Mouse (Mus musculus) G1E (cell line): ENCODE measurements around the gene Tmem230. TPM values are rescaled to one million over a fixed set of nuclear protein-coding genes. Genes with fewer than 3 reads are reported as not detected.
"Not testable (repeated sequence)": the region's sequence is repeated elsewhere in the genome, so short reads cannot be mapped to it uniquely, and the experiment has no call there.

Experiments used
- ATAC-seq: 2 replicates; pipeline ENCODE4 v1.8.0; 2016; ENCODE audit warnings: mild to moderate bottlenecking; ENCODE audit not compliant: insufficient number of reproducible peaks, poor library complexity, low FRiP score, severe bottlenecking; ENCODE audit errors: extremely low read depth
- DNase-seq: peaks from one replicate; pipeline ENCODE4 v3.0.0; 2012; ENCODE audit warnings: low spot score
- H3K27me3 ChIP-seq: 2 replicates; pipeline ENCODE4 v1.6.1; 2012; ENCODE audit warnings: mild to moderate bottlenecking, low read length, inconsistent platforms; ENCODE audit not compliant: insufficient read depth
- H3K36me3 ChIP-seq: replicated peaks from 2 replicates; pipeline ENCODE3; 2012; ENCODE audit warnings: mild to moderate bottlenecking, inconsistent platforms
- H3K4me1 ChIP-seq: 2 replicates; pipeline ENCODE4 v1.6.1; 2012; ENCODE audit warnings: low read depth, low read length, inconsistent platforms, mixed read lengths; ENCODE audit not compliant: insufficient read depth
- H3K4me3 ChIP-seq: 2 replicates; pipeline ENCODE4 v1.5.1; 2012; ENCODE audit warnings: low read depth, mild to moderate bottlenecking, inconsistent platforms, low read length, moderate library complexity, mixed read lengths
- H3K9me3 ChIP-seq: replicated peaks from 2 replicates; pipeline ENCODE4 v1.6.1; 2012; ENCODE audit warnings: inconsistent platforms
- CTCF ChIP-seq: IDR thresholded peaks from 2 replicates; pipeline ENCODE4 v1.5.1; 2012; ENCODE audit warnings: low read depth, low read length, inconsistent platforms, mixed read lengths
- GATA1 ChIP-seq: IDR thresholded peaks from 2 replicates; pipeline ENCODE4 v1.6.1; 2012; ENCODE audit warnings: borderline replicate concordance, low read length, inconsistent platforms, mixed read lengths
- GATA2 ChIP-seq: IDR thresholded peaks from 2 replicates; pipeline ENCODE4 v1.6.1; 2012; ENCODE audit warnings: low read depth, low read length, inconsistent platforms, borderline replicate concordance
- POLR2AphosphoS5 ChIP-seq: IDR thresholded peaks from 2 replicates; pipeline ENCODE4 v1.6.1; 2012; ENCODE audit warnings: low read depth, low read length, inconsistent platforms; ENCODE audit not compliant: insufficient replicate concordance
- TAL1 ChIP-seq: conservative IDR thresholded peaks from 2 replicates; pipeline ENCODE4 v1.6.1; 2012; ENCODE audit warnings: low read depth, low read length, inconsistent platforms, mixed read lengths
- polyA plus RNA-seq: library from polyadenylated mRNA; stranded (reverse); fragments of >175 nt; gene quantifications from 2 replicates; pipeline ENCODE4 v1.2.3, GENCODE M21; 2012
- total RNA-seq, 2 experiments: library from RNA; stranded (forward) in 1 of 2; stranded (reverse) in 1 of 2; fragments of 200-1000 nt in 1 of 2; fragments of >200 nt in 1 of 2; fragmentation: Nextera tagmentation in 1 of 2; gene quantifications; 2 replicates each; pipeline ENCODE4 v1.2.3; 2014 to 2017

Gene Tmem230
- total and polyA plus RNA-seq, 3 experiments = 37.1 to 113 (median 41.6) TPM

DNA sequence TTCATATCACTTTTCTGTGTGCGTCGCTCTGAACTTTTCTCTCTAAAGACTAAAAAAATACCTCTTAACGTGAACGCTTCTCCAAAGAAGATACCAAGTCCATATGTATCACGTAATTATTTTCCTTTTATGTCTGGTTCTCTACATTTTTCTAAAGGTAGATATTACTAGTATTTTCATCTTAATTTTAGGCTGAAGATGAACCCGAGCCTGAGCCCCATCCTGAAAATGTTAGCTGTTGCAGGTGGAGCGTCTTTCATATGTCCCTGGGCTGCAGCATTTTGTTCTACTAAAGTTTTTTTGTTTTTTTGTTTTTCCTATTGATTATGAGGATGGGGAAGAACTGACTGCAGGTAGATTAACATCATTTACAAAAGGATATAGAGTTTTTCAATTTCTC is 6.0 kb upstream of the Tmem230 start:
- ATAC-seq (no peak), DNase-seq (no peak)
- TF ChIP-seq POLR2AphosphoS5 (no peak), GATA2 (no peak), CTCF (no peak), TAL1 (no peak), GATA1 (no peak)
- H3K4me1 ChIP-seq = peaks cover 24% of the 10 kb centered on the region
- no peaks in the 10 kb centered on the region for H3K9me3 ChIP-seq
- H3K4me3 ChIP-seq = peak overlapping the region; percentile 74
- H3K36me3 ChIP-seq = peaks cover 34% of the 10 kb centered on the region
- H3K27me3 ChIP-seq = no peaks in the 10 kb centered on the region

DNA sequence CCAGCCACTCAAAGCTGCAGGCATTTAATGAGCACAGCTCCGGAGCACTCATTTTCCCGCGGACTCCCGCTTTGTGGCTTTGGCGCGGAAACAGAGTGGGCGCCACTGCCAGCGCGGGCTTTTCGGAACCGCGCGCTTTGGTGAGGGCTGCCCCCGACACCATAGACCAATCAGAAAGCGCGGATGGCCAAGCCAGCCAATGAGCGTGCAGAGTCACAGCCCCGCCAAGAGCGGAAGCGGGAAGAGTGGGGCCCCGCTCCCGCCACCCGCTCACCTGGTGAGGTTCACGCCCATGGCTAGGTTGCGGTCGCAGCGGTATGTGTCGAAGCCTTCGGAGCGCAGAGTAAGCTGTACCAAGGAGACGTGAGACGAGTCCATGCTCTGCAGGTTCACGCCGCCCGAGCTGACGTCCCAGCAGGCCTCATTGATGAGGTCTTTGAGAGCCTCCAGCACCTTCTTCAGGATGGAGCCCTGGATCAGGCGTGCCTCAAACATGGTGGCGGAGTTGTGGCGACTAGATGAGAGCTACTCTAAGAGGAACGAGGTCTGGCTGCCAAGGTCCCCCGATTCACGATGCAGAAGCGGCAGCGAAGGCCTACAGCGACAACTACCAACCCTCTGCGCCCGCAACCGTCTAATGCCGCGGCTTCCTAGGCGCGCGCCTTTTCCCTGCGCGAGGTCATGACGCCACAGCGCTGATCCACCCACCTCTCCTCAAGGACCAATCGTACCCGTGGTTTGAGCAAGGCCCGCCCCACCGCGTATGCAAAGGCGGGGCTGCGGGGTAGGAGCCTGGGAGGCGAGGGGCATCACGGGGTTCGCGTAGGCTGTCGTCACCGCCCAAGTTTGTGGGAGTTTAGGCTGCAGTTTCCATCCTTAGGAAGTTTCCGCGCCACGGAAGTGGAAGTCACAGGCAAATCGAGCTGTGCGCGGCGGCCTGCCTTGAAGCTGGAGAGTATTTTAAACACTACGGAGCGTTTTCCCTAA is 5.2 kb upstream of the Tmem230 start, which contains the start of gene Pcna:
TSS of gene Pcna (minus strand) at position 773 of the 987 bp plus-strand sequence.
- Histone ChIP-seq H3K4me3 (peak within 1 kb of the TSS; percentile 74), H3K27me3 (no peaks in the 10 kb centered on the region), H3K36me3 (peaks cover 41% of the 10 kb centered on the region), H3K4me1 (peaks cover 32% of the 10 kb centered on the region), H3K9me3 (no peaks in the 10 kb centered on the region)
- ATAC-seq (peak; percentile 94), DNase-seq (peak; percentile 97)
- peak; percentile 96 for TF ChIP-seq POLR2AphosphoS5
- no peak for TF ChIP-seq TAL1

DNA sequence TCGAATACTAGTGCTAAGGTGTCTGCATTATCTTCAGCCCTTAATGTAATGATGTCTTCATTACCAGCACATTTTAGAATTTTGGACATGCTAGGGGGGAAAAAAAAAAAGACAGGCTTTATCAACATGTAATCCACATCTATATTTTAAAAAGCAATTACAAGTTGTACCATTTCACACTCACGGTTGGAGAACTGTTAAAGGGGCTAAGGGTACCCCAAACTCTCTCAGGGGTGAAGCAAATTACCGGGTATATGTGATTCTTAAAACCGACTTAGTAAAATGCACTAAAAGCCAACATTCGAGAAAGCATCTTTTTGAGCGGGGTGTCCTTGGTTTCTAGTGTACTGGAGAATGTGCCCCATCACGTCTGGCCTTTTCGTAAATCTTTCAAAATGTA is 4.3 kb upstream of the Tmem230 start:
- DNase-seq (no peak), ATAC-seq (no peak)
- Histone ChIP-seq H3K27me3 (no peaks in the 10 kb centered on the region), H3K36me3 (peaks cover 37% of the 10 kb centered on the region), H3K4me3 (peak overlapping the region; percentile 74), H3K4me1 (peaks cover 33% of the 10 kb centered on the region), H3K9me3 (no peaks in the 10 kb centered on the region)
- no peak for TF ChIP-seq TAL1

DNA sequence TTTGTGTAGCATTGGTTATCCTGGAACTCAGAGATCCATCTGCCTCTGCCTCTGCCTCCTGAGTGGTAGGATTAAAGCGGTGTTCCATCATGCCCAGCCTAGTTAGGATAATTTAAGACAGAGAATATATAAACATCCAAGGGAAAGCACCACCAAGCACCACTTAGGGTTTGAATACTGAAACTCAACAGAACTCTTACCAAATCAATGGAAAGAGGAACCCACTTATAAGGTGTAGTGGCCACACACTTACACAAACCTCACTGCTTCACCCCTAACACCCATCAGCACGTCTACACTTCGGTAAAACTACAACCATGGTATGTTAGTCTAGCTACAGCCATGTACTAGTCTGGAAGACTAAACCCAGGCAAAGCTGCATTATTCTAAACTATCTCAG is 4.2 kb downstream of the Tmem230 start:
- Histone ChIP-seq H3K9me3 (no peaks in the 10 kb centered on the region), H3K4me1 (peaks cover 27% of the 10 kb centered on the region), H3K4me3 (no peak overlapping the region), H3K36me3 (peaks cover 67% of the 10 kb centered on the region), H3K27me3 (no peaks in the 10 kb centered on the region)
- DNase-seq (no peak), ATAC-seq (no peak)
- TF ChIP-seq TAL1 (no peak), CTCF (no peak), GATA2 (no peak), GATA1 (no peak), POLR2AphosphoS5 (no peak)

DNA sequence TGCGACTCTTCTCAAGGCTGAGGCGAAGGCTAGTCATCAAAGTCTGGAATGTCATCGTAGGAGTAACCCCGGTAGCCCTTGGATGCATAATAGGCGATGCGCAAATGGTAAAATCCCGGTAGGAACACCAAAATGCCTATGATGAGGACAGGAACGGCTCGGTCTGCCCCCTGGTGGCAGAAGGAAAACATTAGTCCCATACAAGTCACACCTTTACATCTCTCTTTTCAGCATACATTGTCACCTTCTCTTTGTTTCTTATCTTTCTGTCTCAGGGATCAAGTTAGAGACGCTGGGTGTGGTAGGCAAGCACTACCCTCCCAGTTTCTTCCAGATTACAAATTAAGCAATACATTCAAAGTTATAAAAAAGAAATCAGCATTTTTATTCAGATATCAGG is 7.2 kb downstream of the Tmem230 start:
- not testable (repeated sequence) for H3K4me3 ChIP-seq, H3K27me3 ChIP-seq, H3K9me3 ChIP-seq, DNase-seq
- TF ChIP-seq CTCF = 0 out of 2 replicates have a peak, but pooled peaks have one; percentile 4
- H3K36me3 ChIP-seq = peaks cover 59% of the 10 kb centered on the region
- ATAC-seq = peak; percentile 34; the same call in 1 of the 2 replicates
- peaks cover 14% of the 10 kb centered on the region for H3K4me1 ChIP-seq

DNA sequence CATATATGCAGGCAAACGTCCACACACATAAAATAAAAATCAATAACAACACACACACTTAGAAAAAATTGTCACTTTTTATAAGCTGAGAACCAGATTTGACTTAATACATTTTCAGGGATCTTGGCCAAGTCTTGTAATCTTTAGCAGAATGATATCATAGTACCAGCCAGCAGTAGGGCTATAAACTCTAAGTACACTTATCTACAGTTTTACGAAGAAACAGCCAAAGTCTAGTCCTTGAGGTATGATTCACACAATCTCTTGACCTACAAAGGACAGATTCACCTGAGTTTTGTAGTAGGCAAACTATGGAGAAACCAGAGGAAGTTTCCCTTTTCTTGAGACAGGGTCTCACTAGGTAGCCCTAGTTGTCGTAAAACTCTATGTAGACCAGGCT is 8.2 kb downstream of the Tmem230 start:
- not testable (repeated sequence) for H3K4me3 ChIP-seq, ATAC-seq
- peaks cover 50% of the 10 kb centered on the region for H3K36me3 ChIP-seq

DNA sequence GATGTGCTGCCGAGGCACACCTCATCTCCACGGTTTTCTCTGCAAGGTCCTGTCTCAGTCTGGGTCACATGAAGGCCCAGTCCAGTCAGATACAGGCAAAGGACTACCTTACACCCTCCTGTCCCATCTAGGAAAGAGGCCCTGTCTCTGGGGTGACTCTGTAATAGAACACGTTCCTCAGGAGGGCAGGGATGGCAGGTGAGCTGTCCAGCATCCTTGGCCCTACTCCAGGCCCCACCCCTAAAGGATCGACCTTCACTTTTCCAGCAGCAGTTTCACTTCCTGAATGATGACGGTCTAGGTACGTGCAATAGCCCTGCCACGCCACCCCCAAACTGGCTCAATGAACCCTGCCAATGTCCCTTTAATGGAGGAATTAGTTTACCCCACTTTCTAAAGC is 11.6 kb downstream of the Tmem230 start:
- no peaks in the 10 kb centered on the region for H3K27me3 ChIP-seq
- H3K9me3 ChIP-seq = no peaks in the 10 kb centered on the region
- peaks cover 24% of the 10 kb centered on the region for H3K36me3 ChIP-seq
- no peak overlapping the region for H3K4me3 ChIP-seq
- DNase-seq (no peak), ATAC-seq (no peak)
- TF ChIP-seq GATA1 (no peak), POLR2AphosphoS5 (no peak), GATA2 (no peak), CTCF (no peak), TAL1 (no peak)
- H3K4me1 ChIP-seq = peaks cover 5% of the 10 kb centered on the region; the same call in 1 of the 2 replicates

More for the DNA sequence above, 8.2 kb downstream of the Tmem230 start:
- peaks cover 10% of the 10 kb centered on the region; the same call in 1 of the 2 replicates for H3K4me1 ChIP-seq
- not testable (repeated sequence) for H3K27me3 ChIP-seq, H3K9me3 ChIP-seq, DNase-seq
